Mouse (Mus musculus) thymus, adult 2 months (tissue): Measurements from ENCODE around the gene Zfp775.

Experiments
- CTCF ChIP-seq: fragments of 200-500 bp; IDR thresholded peaks from 2 replicates; pipeline ENCODE4 v1.5.1; 2012; ENCODE audit warnings: mild to moderate bottlenecking, control low read depth, low read length, moderate library complexity, borderline replicate concordance; ENCODE audit not compliant: control insufficient read depth, poor library complexity, insufficient read depth; ENCODE audit errors: extremely low read depth
- POLR2A ChIP-seq: fragments of 200-500 bp; IDR thresholded peaks from 2 replicates; pipeline ENCODE4 v1.6.1; 2012; ENCODE audit warnings: mild to moderate bottlenecking, low read length, control low read depth, moderate library complexity; ENCODE audit not compliant: control insufficient read depth, poor library complexity, insufficient read depth; ENCODE audit errors: extremely low read depth

GRCm38 (mm10) chr6:48594043-48594738, 7.7 kb upstream of the Zfp775 start:
- no peak for TF ChIP-seq CTCF
- no peak; the same call in 1 of the 2 replicates for TF ChIP-seq POLR2A
